Mouse (Mus musculus) retina, postnatal 1 day (tissue): ENCODE results near the gene Col8a2.

Experiments used
- DNase-seq: peaks from one replicate; pipeline ENCODE4 v3.0.0-alpha.2; 2012

Col8a2 gene

GRCm38 (mm10) chr4:126286492-126286891 is at the start of gene Col8a2:
Gene Col8a2 (plus strand): TSS chr4:126286793.
- DNase-seq: peak; percentile 59

- no peak for DNase-seq
These were observed 48.8 kb upstream of the Col8a2 start for GRCm38 (mm10) chr4:126237721-126238242.

GRCm38 (mm10) chr4:126239862-126240475 is 46.6 kb upstream of the Col8a2 start:
- DNase-seq: no peak

- DNase-seq: no peak
These were observed 44.6 kb upstream of the Col8a2 start for GRCm38 (mm10) chr4:126241956-126242355.

GRCm38 (mm10) chr4:126242510-126242909 is 44.1 kb upstream of the Col8a2 start:
- DNase-seq: no peak

- DNase-seq: no peak
These were observed 40.2 kb upstream of the Col8a2 start for GRCm38 (mm10) chr4:126246202-126246889.

GRCm38 (mm10) chr4:126248261-126248868 is 38.2 kb upstream of the Col8a2 start:
- peak; percentile 65 for DNase-seq

- DNase-seq: no peak
These were observed 35.9 kb upstream of the Col8a2 start for GRCm38 (mm10) chr4:126250659-126251058.

GRCm38 (mm10) chr4:126251655-126252254 is 34.8 kb upstream of the Col8a2 start:
- no peak for DNase-seq

- DNase-seq: no peak
These were observed 34.0 kb upstream of the Col8a2 start for GRCm38 (mm10) chr4:126252411-126253237.

GRCm38 (mm10) chr4:126253637-126254272 is 32.8 kb upstream of the Col8a2 start:
- peak; percentile 34 for DNase-seq

GRCm38 (mm10) chr4:126254315-126255112 is 32.1 kb upstream of the Col8a2 start:
- DNase-seq: peak; percentile 61

GRCm38 (mm10) chr4:126255113-126256001 is 31.2 kb upstream of the Col8a2 start:
- DNase-seq: peak; percentile 79

GRCm38 (mm10) chr4:126256131-126256791 is 30.3 kb upstream of the Col8a2 start, which contains the start of gene Map7d1:
Gene Map7d1 (minus strand): TSS chr4:126256343.
- peak; percentile 92 for DNase-seq

- peak; percentile 55 for DNase-seq
These were observed 29.4 kb upstream of the Col8a2 start for GRCm38 (mm10) chr4:126256967-126257881.

- DNase-seq: no peak
These were observed 27.5 kb upstream of the Col8a2 start for GRCm38 (mm10) chr4:126259063-126259462.

GRCm38 (mm10) chr4:126259523-126260160 is 27.0 kb upstream of the Col8a2 start:
- DNase-seq: peak; percentile 56
